Mouse (Mus musculus) lung, adult 18-20 months (tissue): Measurements from ENCODE around the gene Il27.

Source experiments
- DNase-seq, 2 experiments: peaks; one replicate each; pipeline ENCODE4 v3.0.0; 2022; ENCODE audit warnings: mixed read lengths in 2 of 2

Gene Il27

DNA sequence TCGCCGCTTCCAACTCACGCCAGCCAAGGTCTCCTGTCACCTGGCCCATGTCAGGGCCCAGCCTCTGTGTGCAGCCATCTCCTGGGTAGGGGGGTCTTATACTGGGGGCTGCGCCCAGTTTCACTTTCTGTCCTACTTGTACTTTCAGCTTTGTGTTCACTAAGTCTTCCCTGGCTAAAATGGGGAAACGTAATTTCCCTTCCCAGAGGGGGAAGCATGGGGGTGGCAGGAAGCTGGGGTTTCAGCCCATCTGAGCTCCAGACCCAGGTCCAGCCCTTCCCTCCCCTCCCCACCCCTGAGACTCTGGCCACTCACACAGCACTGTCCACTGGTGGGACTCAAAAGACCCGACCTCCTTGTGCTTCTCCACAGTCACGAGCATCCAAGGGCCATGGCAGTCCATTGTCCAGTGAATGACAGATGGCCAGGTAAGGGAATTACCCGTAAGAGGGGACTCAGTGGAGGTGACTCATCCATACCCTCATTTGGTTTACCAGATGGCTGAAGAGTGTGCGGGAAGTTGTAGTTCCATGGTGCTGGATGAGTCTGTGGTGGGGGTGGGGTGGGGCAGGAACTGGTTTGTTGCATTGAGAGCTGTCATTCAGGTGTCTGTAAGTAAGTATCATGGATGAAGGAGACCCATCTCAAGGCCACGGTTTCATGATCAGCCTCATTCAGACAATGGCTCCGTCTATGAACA is at the start of gene Il27:
Gene Il27 (minus strand): TSS at position 80 of the 700 bp plus-strand sequence.
- DNase-seq, result no peak

DNA sequence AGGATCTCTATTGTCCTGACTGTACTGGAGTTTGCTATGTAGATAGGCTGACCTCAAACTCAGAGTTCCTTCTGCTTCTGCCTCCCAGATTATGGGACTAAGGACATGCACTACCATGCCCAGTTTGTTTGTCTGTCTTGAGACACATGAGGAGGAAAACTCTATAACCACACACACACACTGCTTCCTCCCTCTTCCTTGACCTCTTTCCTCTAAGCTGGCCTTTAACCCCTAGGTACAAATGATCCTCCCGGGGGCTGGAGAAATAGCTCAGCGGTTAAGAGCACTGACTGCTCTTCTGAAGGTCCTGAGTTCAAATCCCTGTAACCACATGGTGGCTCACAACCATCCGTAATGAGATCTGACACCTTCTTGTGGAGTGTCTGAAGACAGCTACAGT is 49.6 kb upstream of the Il27 start:
- DNase-seq, result no peak

DNA sequence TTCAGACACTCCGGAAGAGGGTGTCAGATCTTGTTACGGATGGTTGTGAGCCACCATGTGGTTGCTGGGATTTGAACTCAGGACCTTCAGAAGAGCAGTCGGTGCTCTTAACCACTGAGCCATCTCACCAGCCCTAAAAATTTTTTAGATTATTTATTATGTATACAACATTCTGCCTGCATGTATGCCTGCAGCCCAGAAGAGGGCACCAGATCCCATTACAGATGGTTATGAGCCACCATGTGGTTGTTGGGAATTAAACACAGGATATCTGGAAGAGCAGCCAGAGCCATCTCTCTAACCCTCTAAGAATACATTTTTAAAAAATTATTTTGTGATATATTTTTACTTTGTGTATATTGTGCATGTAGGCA is 48.5 kb upstream of the Il27 start:
- DNase-seq, result peak; percentile 38 to 49

DNA sequence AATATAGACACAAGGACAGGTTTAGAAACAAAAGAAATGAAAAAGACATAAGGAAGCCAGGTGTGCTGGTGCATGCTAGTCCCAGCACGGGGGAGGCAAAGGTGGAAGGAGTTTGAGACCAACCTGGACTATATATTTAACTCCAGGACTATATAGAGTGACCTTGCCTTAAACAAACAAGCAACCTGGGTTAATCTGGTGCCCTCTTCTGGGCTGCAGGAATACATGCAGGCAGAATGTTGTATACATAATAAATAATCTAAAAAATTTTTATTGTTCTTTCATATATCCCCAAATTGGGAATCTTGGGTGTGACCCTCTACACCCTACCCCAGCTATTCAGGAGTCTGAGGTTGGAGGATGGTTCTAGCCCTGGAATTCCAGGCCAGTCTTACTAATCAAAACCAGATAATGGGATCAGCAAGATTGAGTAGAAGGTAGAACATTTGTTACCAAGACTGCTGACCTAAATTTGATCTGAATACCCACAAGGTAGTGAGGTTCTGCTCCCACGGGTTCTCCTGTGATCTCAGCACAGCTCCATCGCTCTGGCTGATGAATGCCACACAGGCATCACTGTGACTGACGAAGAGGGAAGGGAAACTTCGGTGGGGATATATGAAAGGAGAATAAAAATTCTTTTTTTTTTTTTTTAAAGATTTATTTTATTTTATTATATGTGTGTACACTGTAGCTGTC is 48.0 kb upstream of the Il27 start:
- DNase-seq, result no peak

DNA sequence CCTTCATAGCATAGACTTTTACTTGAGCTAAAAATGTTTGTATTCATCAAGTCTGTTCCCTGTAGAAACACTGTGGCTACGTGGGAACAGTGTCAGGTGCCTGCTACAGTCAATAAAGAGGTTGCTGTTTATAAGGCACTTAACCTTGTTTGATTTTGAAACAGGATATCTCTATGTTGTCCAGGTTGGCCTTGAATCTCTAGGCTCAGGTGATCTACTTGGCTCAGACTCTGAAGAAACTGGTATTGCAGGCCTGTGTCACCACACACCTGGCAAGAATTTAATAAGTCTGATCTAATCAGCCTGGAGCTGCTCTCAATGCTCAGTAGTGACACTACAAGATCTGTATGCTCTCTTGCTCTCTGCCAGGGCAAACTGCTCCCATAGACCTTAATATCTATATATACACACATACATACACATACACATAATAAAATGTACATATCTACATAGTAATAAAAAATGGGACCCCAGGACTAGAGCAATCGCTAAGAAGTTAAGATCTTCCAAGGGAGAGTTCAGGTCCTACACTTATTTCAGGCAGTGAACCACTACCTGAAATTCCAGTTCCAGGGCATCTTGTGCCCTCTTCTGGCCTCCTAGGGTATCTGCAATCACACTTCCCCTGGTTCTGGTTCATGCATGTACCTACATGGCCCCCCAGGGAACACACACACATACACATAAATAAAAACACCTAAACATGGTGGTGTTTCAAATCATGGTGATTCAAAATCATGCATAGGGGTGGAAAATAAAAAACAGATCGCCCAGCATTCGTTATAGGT is 42.2 kb upstream of the Il27 start:
- DNase-seq, result peak; percentile 75 to 85

DNA sequence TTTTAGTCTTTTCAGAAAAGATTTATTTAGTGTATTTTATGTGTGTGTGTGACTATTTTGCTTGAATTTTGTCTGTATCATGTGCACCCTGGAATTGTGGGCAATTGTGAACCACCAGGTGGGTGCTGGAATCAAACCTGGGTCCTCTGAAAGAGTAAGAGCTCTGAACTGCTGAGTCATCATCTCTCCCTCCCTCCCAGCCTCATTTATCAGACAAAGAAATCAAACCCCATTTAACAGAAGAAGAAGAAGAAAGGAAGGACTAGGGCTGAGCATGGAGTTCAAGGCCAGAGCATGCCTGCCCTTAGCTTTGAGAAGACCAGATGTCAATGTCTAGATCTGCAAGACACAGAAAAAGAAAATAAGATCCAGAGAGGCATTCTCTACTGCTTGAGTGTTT is 40.6 kb upstream of the Il27 start:
- no peak for DNase-seq

DNA sequence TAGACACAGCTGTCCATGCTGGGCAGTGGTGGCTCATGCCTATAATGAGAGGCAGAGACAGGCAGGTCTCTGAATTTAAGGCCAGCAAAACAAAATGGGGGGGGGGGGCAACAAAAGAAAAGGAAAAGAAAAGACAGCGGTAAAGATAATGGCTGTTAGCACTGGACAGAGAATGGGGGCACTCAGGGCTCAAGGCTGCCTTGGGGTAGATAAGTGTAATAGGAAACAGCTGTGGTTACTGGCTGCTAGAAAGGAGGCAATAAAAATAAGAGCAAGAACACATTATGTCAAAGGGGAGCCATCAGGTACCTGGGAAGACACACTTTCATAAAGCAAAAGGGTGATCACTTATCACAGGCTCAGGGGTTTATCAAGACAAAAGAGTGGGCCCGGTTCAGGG is 37.7 kb upstream of the Il27 start:
- DNase-seq, result no peak

DNA sequence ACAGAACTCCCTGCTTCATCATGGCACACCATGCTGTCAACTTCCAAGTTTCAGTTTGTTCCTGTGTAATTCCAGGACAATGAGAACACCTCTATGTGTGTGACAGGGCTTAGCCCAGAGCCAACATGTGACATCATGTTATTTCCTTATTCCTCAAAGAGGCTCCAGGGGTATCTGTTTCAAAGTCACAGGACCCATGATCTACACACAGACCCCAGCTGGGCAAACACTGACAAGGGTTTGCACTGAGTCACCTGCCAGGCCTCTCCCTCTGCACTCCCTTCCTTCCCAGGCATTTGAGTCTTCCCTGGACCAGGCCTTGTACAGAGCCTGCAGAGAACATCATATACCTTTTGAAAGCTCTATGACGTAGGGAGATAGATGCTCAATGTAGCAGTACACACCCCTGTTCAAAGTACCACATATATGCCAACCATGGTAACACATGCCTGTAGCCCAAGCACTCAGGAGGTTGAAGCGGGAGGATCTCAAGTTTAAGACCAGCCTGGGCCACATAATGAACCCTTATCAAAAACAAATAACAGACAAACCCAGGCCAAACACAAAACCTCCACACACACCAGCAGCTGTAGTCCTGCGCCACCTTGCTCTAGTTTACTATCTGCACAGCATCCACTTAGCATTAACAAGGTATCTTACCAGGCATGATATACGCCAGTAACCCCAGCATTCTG is 36.2 kb upstream of the Il27 start, which contains the start of gene Nupr1:
Gene Nupr1 (minus strand): TSS at position 38 of the 695 bp plus-strand sequence.
- DNase-seq, result no peak

DNA sequence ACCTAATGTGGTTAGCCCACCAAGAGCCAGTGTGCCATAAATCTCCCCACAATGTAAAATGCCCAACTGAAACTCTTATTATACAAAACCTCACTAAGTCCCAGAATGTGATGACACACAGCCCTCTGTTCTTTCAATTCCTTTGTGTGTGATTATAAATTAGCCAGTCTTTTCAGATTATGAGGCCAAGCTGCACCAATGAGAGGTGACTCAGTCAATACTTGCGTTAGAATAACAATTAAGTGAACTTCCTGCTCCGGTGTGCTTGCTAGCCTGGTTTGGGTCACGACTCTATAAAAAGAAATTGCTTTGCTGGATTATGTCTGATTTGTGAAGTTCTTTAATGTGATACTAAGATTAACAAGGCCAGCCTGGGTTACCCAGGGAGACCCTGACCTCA is 35.2 kb upstream of the Il27 start:
- no peak for DNase-seq

DNA sequence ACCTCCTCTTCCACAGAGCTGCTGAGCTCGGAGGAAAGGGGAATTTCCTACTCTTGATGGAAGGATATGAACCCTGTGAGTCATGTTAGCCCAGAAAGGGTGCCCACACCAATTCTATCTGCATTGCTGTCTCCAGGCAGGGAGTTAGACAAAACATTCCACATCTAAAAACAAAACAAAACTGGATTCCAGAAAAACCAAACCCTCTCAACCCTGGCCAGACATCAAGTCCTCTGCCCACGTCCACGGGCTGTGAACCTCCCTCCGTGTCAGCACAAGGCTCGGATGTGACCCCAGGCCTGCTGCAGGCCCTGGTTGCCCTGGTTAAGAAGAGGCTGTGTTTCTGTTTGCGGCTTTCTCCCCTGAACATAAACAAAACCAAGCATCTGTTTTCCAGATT is 33.4 kb upstream of the Il27 start:
- DNase-seq, result peak; percentile 25 to 40

DNA sequence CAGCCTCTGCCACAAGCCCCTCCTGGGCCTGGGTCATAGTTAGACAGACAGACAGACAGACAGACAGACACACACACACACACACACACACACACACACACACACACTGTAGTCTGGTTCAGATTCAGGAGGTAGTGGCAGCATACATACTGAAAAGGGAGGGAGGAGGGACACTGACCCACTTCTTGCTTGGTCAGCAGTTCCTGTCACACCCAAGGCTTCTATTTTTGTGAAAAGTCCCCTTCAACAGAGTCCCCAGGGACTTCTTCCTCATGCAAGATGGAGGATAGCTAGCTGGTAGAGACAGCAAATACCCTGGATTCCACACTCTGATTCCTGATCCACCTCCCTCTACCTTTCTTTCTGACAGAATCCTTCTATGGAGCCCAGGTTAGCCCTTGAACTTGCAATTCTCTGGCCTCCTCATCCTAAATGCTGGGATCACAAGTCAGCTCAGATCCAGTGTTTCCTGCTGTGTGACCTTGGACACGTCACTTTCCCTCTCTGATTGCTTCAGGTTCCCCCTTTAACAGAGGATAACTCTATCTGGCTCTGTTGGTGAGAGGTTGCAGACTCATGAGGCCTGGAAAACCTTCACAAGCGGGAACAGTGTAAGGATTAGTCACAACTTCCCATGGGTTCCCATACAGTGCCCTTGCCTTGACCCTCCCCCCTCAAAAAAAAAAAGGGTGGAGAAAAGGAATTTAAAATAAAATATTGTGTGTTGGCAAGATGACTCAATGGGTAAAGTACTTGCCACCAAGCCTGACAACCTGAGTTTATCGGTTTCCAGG is 31.3 kb upstream of the Il27 start:
- DNase-seq, result no peak

DNA sequence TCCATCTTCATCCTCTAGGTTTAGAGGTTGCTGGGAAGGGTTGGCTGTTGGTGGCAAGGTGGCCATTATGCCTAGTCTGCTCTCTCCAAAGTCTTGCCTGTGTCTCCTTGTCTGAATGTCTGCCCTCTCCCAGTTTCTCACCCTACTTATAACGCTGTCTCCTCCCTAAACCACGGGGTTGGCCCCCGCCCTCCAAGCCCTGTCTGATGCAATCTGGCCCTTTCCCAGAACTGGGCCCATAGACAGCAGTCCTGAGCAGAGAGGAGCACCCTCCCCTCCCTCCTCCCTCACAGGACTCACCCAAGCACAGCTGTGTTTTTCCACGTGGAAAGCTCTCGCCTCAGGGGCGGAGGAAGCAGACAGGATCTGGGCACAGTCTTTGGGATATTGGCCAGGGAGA is 30.6 kb upstream of the Il27 start:
- DNase-seq, result peak; percentile 95 to 97

DNA sequence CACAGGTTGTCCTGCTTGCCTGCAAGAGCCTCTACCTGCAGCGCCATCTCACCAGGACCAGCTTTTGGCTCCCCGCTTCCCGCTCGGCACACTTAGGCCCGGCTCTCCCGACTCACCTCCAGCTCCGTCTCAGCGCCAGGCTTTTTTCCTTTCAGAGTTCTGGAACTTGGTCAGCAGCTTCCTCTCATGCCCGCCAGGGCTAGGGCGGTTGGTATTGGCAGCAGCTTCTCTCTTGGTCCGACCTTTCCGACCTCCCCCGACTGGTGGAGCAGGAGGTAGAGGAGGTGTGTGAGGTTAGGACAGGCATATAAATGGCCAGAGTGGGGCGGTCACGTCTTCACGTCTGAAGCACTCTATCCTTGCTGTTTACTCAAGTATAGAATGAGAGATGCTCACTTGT is 30.0 kb upstream of the Il27 start:
- peak; percentile 64 to 70 for DNase-seq

DNA sequence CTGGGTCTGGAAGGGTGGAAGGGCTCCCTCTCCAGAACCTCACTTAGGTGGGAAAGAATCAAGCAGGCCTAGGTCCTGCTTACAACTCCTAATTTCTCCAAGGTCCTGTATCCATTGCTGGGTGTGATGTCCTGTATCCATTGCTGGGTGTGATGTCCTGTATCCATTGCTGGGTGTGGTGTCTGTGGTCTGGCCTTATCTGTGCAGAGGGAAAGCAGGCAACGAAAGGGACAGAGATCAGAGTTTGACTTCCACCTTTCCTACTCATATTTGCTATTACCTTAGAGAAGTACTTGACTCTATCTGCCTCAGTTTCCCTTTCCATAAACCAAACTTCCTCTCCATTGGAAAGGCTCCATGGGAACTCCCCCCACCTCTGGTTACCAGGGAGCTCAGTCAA is 28.6 kb upstream of the Il27 start:
- no peak for DNase-seq

DNA sequence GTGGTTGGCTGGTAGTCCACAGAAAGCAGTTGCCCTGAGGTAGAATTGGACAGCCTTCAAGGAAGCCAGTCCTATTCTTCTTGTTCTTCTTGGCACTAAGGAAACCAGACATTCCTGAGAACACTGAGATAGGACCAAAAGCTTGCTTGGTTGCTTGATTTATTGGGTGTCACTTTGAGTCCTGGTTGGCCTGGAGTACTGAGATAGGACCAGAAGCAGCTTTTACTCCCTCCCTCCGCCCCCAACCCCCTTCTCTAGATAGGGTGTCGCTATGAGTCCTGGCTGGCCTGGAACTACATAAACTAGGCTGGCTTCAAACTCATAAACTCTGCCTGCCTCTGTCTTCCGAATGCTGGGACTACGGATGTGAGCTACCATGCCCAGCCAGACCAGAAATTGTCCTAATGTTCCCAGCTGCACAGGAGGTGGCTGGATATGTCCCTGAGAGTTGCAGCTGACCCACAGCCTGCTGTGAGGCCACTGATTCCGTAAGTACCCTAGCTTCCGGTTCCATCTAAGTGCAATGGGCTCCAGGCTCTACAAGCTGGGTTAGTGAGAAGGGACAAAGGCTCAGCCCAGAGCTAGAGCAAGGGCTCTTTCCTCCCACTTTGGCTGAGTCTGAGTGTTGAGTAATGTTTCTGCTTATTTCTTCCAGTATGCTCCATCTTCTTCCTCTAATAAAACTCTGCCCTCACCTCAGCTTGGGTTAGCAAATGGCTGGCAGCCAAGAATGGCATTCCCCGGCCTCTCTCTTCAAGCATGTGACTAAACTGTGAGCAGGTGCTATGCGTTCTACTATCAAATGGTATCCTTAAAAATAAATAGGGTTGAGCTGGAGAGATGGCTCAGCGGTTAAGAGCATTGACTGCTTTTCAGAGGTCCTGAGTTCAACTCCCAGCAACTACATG is 27.0 kb upstream of the Il27 start:
- peak; percentile 63 to 73 for DNase-seq

DNA sequence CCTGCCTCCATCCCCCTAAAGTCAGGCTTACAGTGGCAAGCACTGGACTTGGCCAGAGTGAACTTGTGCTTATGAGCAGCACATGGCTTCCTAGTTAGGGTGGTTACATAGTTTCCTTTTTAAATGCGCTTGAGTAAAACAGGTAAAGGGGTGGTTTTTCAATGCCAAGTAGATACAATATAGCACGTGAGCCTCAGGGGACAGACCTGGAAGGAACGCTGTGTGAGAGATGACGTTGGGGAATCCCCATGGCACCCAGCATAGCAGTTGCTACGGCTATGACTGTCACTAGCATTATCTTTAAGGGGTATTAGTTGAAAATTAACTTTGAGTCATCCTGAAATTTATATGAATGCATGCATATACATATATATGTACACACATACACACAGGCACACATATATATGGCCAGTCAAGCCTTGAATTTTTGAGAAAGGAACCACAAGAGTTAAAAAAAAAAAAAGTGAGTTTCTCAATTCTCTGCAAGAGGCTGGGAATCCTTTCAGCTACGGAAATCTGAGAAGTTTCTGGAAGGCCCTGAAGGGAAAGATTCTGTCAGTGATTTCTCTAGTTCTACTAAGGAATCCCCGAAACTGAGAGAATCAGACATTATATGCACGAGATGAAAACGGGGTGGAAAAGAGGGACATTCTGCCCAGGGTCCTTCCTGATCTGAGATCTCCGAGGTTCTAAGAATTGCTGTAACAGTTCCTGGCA is 25.0 kb upstream of the Il27 start:
- DNase-seq, result no peak

DNA sequence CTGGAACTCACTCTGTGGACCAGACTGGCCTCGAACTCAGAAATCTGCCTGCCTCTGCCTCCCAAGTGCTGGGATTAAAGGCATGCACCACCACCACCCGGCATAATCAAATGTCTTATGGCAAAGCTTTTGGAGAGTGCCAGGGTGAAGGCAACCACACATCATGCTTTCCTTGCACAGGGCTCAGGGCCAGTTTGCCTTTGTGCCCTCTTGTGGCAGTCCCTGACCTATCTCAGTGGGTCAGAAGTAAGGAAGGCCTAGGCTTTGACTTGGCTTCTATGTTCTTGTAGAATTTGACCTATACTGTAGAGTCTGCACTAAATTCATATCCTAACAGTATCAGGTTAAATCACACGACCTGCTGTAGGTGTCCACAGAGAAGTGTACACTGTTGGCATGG is 22.0 kb upstream of the Il27 start:
- no peak for DNase-seq

DNA sequence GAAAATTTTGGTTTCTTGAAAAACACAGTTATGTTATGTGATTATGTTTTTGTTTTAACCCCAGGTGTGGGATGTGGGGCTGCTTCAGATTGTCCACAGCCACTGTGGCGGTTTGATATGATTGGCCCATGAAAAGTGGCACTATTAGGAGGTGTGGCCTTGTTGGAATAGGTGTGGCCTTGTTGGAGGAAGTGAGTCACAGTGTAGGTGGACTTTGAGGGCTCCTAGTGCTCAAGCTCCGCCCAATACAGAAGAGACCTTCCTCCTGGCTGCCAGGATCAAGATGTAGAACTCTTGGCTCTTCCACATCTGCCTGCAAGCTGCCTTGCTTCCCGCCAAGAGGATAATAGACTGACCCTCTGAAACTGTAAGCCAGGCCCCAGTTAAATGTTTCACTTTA is 18.0 kb upstream of the Il27 start:
- no peak for DNase-seq

DNA sequence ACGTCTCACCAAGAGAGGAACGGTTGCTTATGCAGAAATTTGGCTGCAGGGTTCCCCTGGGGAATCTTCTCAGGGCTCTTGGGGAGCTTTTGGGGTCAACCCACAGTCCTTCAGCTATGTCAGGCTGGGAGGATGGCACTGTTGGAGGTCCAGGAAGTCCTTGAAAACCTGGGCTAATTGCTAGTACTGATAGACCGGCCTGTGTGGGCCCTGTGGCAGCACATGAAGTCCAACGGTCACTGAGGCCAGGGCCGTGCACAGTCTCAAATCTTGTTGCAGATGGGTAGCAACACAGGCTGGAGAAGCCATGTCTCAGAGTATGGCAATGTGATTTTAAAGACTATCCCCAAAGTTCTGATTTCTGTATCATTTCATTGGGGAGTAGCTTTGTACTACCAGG is 13.1 kb upstream of the Il27 start:
- DNase-seq, result no peak

DNA sequence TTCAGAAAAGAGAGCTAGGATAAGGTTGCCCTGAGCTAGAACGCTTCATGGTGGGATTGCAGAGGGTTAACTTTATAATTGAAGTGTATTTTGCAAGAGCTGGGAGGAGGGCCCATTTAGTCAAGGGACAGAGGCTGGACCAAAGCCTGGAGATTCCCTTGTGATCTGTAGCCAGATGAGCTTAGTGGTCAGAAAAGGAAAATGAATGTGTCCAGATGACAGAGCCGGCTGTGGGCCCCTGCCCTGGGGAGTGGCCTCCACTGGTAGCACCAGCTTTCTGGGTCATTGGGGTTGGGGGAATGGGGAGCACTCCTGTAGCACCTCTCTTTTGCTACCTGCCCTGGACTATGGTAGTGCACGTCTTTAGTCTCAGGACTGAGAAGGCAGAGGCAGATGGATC is 12.3 kb upstream of the Il27 start:
- peak; percentile 47 to 59 for DNase-seq

DNA sequence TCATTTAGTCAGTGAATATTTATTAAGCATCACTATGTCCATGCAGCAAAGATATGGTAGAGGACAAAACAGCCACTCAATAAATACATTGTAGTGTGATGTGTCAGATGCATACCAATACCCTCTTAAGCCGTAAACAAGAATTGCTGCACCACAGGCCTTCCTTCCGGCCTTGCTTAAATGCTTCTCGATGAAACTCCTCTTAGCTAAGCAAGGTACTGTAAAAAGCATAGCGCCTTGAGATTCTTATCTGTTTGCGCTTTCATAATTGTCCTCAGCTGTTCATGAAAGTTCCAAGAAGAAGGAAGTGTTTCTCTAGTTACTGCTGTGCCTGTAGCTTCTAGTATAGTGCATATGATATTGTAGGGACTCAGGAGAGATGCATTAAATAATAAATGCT is 11.9 kb upstream of the Il27 start:
- DNase-seq, result no peak
